Comparison of ENCODE assay signal across 25 mouse cellular contexts in genomic region chr13:48838284-48838683, GRCm38 (mm10).
"Had no signal": no experiment of that assay in that cellular context is flagged by ENCODE, and none has a peak within 500 bp of the region (broad histone marks: within the 10 kb centered on the region; RNA-seq: fewer than 3 reads in every experiment).

No protein-coding gene starts in this region.

- H3K9ac ChIP-seq: heart, embryonic 12.5 days; hindbrain, embryonic 12.5 days; hindbrain, embryonic 14.5 days; intestine, embryonic 15.5 days; kidney, embryonic 15.5 days; limb, embryonic 13.5 days; limb, embryonic 15.5 days; liver, embryonic 13.5 days; liver, embryonic 15.5 days had no signal

- H3K27ac ChIP-seq: heart, embryonic 10.5 days; hindbrain, embryonic 10.5 days; hindbrain, embryonic 12.5 days; hindbrain, embryonic 14.5 days; intestine, embryonic 15.5 days; kidney, embryonic 15.5 days; kidney, postnatal 0 days; limb, embryonic 13.5 days; limb, embryonic 15.5 days; liver, embryonic 13.5 days; liver, embryonic 15.5 days had no signal

- H3K27me3 ChIP-seq: heart, embryonic 12.5 days; hindbrain, embryonic 12.5 days; intestine, embryonic 15.5 days; kidney, embryonic 15.5 days; limb, embryonic 13.5 days; limb, embryonic 15.5 days; liver, embryonic 13.5 days; liver, embryonic 15.5 days had no signal

- H3K4me2 ChIP-seq: heart, embryonic 12.5 days; hindbrain, embryonic 12.5 days; hindbrain, embryonic 14.5 days; intestine, embryonic 15.5 days; kidney, embryonic 15.5 days; limb, embryonic 13.5 days; limb, embryonic 15.5 days; liver, embryonic 13.5 days; liver, embryonic 15.5 days had no signal

- DNase-seq: gastrocnemius, postnatal 14 days; gastrocnemius, postnatal 36 days; heart, adult 18-20 months; heart, postnatal 10 days; heart, postnatal 4 days; kidney, adult 18-20 months; kidney, adult 8-10 months; kidney, postnatal 14 days; kidney, postnatal 36 days; left cerebral cortex, postnatal 4 days; liver, embryonic 13.5 days had no signal

- H3K4me3 ChIP-seq: heart, embryonic 10.5 days; heart, embryonic 12.5 days; hindbrain, embryonic 10.5 days; hindbrain, embryonic 12.5 days; intestine, embryonic 15.5 days; kidney, embryonic 15.5 days; limb, embryonic 13.5 days; limb, embryonic 15.5 days; liver, embryonic 13.5 days; liver, embryonic 15.5 days had no signal

- H3K4me1 ChIP-seq: limb, embryonic 13.5 days had no signal

- ATAC-seq: hindbrain, embryonic 16.5 days; inflammation-experienced regulatory T-cells, adult 6 months; intestine, embryonic 15.5 days; intestine, postnatal 0 days had no signal

- H3K9me3 ChIP-seq: heart, embryonic 10.5 days; heart, embryonic 12.5 days; hindbrain, embryonic 10.5 days; hindbrain, embryonic 12.5 days; intestine, embryonic 15.5 days; kidney, embryonic 15.5 days; limb, embryonic 13.5 days; limb, embryonic 15.5 days; liver, embryonic 13.5 days; liver, embryonic 15.5 days had no signal

- H3K36me3 ChIP-seq: intestine, embryonic 15.5 days; liver, embryonic 15.5 days had no signal
